Mouse (Mus musculus): Measurements from ENCODE around the gene Ifi35.
"Not testable (repeated sequence)": the region's sequence is repeated elsewhere in the genome, so short reads cannot be mapped to it uniquely, and the experiment has no call there.

Ifi35 gene

DNA sequence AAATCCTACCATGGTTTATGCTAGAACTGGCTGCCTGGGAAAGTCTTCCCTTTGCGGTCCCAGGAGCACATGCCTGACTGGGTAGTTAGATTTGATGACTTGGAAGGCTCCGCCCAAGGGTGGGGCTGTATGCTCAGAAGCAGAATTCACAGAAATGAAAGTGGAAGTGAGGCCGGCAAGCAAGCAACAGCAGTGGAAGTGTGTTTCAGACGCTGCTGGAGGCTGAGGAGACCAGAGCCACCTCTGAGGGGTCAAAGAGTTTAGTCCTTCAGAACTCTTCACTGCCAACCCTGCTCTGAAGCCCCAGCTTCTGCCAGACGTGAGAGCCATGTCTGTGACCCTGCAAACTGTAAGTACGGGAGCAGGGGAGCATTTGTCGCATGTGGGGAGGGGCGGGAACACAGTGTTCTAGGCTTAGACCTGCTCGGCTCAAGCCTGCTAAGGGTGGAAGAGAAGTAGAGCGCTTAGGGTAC is at the start of gene Ifi35:
TSS of gene Ifi35 (plus strand) at position 134 of the 473 bp plus-strand sequence.
- DNase-seq (ENCODE audit: low spot score in 2 of 2), result no peak

DNA sequence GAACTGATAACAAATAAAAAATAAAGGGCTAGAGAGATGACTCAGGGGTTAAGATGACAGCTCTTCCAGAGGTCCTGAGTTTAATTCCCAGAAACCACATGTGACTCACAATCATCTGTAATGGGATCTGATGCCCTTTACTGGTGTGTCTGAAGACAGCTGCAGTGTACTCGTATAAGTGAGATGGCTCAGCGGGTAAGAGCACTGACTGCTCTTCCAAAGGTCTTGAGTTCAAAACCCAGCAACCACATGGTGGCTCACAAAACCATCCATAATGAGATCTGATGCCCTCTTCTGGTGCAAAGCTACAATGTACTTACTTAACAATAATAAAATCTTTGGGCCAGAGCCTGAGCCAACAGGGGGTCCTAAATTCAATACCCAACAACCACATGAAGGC is 32.9 kb upstream of the Ifi35 start:
- no peak for DNase-seq (ENCODE audit: low spot score in 2 of 2)

DNA sequence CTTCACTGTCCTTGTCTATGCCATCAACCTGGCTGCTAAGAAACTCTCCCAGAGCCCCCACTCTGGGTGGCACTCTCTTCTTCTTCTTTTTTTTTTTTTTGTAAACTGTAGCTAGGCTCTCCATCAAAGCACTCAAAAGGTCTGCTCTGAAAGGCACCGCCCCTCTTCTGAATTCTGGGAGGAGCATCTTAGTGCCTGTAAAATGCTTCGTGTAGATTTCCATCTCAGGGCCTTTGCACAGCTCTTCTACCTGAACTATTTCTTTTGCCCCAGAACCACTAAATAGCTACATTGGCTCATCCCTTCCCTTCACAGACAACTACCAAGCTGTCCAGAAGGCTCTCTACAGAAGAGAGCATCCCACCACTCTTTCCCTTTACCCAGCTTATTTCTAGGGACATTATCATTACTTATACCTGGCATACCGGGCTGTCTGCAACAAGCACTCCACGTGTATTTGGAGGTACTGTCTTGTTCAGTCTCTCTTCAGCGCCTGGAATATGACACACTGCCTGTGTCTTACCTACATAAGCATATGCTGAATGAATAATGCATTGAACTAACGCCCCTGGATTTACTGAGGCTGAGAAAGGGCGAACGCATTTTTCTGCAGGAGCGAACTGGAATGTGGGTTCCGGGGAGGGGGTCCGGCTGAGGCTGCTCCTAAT is 31.6 kb upstream of the Ifi35 start:
- no peak for DNase-seq (ENCODE audit: low spot score in 2 of 2)

DNA sequence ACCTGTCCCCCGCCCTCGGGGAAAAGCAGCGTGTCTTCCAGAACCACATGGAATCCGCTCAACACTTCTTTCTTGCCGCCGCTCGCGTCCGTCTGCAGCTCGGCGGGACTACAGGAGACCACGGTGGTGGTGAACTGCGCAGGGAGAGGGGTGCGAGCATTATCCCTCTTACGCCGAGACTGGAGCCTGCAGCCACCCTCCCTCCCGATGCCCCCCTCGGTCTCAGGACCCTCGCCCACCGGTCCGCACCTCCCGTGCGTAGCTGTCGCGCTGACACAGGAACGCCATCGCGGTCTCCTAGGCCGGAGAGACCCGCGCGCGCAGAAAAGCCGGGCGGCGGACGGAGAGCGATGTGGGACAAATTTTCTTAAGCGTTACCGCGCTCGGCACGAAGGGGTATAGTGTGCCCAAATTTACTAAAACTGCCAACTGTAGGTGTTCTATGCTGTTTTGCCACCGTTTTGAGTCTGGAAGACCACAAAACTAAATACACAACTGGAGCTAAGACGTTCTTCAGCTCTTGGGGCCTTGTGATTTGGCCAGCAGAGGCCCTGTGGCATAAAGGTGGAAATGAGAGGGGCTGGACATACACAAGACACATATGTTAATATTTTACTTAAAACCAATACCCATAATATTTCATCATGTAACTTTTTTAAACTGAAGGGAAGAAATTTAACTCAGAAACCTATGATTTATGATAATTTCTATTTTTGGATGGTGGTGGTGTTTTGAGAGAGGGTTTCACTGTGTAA is 30.9 kb upstream of the Ifi35 start, which contains the start of gene Aarsd1:
TSS of gene Aarsd1 (minus strand) at position 515 of the 755 bp plus-strand sequence.
- DNase-seq (ENCODE audit: low spot score in 2 of 2), result peak; percentile 93

DNA sequence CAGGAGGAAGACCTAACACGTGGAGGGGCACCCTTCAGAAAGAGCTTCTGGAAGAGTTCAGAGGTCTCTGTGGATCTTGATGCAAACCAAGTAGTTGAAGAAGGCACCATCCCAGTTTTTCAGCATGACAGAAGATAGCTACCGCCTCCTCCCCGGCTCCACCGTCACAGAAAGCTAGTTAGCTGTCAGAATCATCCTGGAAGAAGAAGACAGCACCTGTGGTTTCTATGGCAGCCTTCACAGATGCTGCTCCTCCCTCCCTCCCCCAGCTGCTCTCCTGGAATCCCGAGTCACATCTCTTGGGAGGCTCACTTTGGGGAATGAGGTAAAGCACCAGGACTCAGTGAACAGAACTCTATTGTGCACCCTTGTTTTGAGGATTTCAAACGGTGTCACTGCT is 29.2 kb upstream of the Ifi35 start:
- peak; percentile 55 to 66 for DNase-seq (ENCODE audit: low spot score in 2 of 2)

DNA sequence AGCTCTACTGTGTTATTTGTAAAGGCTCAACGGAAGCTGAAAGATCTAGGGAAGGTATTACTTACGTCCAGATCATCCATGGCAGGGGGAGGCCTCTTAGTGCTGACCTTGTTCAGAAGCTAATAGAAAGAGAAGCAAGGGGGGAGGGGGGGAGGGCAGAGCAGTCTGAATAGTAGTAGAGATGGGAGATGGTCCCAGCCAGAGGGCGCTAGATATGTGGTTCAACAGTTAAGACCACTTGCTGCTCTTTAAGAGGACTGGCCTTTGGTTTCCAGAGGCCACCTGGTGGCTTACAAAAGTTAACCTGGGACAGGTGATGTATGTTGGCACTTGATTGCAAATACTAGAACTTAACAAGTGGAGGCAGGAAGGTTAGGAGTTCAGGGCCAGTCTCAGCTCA is 28.6 kb upstream of the Ifi35 start:
- DNase-seq (ENCODE audit: low spot score in 2 of 2), result no peak

DNA sequence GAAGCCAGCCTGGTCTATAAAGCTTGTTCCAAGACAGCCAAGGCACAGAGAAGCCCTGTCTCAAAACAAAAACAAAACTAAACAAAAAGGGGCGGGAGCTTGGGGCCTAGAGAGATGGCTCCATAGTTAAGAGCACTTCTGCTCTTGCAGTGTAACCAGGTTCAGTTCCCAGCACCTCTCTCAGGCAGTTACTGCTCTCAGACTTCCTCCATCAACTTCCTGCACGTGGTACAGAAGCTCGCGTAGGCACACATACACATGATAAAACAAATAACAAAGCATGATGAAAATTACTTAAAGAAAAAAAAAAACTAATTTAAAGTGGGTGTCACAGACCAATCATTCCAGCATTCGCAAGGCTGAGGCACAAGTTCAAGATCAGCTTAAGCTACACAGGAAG is 28.1 kb upstream of the Ifi35 start:
- no peak for DNase-seq (ENCODE audit: low spot score in 2 of 2)

DNA sequence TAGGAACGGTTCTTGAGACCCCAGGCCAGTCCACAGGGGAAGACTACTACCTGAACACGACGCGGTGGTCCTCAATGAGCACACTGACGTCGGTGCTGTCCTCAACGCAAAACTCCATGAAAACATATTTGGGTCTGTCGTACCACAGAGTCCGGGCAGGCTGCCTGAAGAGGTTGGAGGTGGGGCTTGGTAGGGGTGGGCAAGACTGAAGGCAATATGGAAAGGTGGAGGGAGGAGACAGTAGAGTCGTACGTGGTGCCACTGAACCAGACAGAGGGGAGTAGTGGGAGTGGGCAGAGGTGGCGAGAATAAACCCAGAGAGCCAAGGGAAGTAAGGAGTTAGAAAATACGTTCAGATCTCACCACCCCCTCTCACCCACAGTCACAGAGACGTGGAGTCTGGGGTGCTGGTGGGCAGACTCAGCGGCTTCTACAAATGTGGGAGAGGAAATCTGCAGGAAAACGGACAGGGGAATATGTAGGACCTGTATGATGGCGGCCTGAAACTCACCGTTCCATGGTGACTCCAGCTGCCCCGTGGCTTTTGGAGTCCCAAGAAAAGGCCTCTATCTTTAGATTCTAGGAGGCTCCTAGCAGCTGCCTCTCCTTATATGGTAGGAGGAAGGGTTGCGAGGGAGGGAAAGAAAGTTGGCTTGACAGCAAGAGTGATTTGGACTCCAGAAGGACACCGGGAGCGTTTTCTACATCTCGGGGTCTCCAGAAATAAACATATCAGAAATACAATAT is 23.9 kb upstream of the Ifi35 start, which contains the start of gene Gm27029:
TSS of gene Gm27029 (minus strand) at position 692 of the 747 bp plus-strand sequence.
- DNase-seq (ENCODE audit: low spot score in 2 of 2), result peak; percentile 18 to 63

DNA sequence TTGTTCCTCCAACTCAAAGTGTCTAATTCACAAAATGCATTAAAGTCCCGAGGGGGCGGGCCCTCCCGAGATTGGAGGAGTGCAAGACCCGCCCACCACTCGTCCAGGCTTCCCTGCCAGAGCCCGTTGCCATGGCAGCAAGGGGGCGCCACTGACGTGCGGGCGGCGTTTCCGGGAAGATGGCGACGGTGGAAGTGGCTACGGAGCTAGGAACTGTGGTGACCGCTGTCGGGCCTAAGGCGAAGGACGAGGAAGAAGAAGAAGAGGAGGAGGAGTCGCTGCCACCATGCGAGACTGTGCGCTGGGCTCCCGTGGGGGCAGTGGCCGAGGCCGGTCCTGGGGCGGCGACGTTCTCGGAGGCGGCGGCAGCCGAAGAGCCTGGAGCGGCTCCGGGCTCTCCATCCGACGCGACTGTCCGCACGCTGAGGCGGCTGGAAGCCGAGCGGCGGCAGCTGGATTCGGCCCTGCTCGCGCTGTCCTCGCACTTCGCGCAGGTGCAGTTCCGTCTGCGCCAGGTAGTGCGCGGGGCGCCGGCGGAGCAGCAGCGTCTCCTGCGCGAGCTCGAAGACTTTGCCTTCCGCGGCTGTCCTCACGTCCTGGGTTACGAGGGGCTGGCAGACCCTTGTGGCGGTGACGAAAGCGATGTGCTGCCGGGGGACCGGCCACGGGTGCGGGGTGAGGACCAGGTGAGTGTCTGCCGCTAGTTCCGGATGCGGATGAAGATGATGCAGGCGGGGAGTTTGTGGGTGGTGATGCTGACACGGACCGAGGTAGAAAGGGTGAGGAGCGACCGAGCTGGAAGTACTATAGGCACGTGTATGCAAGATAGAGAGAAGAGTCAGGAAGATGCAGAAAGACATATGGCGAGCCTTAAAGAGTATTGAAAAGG is 23.0 kb upstream of the Ifi35 start, which contains the start of the genes Rundc1 and Ptges3l:
TSS of gene Rundc1 (plus strand) at position 161 of the 889 bp plus-strand sequence.
TSS of gene Ptges3l (minus strand) at position 409 of the 889 bp plus-strand sequence.
- peak; percentile 98 to 99 for DNase-seq (ENCODE audit: low spot score in 2 of 2)

DNA sequence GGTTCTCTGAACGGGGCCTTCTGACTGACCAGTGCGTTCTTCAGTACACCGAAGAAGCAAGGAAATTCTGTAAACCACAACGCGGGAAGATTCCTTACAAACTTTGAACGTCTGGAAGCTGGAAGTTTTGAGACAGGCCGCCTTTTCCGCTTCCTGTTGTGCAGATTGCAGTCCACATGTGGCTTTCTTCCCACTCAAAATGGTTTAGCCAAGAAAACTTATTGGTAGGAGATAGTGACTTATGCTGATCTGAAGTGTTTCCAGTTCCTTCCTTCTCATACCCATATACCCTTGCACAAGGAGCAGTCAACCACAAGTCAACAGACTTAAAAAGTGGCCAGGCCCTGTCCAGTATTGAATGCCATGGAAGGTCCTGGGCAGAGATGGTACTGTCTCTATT is 22.0 kb upstream of the Ifi35 start:
- no peak for DNase-seq (ENCODE audit: low spot score in 2 of 2)

DNA sequence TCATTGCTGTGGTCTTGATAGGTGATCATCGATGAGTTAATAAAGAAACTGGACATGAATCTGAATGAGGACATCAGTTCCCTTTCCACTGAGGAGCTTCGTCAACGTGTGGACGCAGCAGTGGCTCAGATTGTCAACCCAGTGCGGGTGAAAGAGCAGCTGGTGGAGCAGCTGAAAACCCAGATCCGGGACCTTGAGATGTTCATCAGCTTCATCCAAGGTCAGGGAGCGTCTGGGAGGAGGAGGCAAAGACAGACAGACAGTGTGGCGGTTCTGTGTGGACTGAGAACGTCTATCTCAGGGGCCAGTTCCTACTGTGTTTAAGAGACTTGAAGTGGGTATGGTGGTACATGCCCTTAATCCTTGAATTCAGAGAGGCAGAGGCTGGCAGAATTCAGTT is 16.9 kb upstream of the Ifi35 start:
- DNase-seq (ENCODE audit: low spot score in 2 of 2), result no peak

DNA sequence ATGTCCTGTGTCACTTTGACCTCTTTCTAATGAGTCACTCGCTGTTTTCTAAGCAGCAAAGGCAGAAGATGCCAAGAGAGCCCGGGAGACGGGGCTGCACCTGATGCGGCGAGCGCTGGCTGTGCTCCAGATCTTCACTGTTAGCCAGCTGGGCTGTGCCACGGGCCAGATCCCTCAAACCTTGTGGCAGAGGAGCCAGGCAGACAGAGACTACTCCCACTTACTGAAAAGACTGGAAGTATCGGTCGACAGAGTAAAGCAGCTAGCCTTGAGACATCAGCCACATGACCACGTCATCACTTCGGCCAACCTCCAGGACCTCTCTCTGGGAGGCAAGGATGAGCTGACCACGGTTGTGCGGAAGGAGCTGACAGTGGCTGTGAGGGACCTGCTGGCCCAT is 14.8 kb upstream of the Ifi35 start:
- DNase-seq (ENCODE audit: low spot score in 2 of 2), result no peak

DNA sequence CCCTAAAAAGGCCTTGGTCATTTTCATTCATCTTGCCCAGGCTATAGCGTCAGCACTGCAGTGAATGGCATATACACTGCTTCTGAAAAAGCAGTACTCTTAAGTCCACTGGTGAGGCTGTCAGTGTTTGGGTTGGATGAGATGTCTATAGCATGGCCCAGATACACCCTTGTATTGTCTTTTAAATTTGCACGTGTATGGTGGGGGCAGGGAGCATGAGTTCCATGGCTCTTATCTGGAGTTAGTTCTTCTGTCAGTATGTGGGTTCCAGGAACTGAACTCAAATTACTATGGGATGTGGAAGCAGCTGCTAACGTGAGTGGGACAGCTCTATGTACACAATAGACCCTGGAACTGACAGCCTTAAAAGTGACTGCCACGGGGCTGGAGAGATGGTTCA is 12.4 kb upstream of the Ifi35 start:
- DNase-seq (ENCODE audit: low spot score in 2 of 2), result no peak

DNA sequence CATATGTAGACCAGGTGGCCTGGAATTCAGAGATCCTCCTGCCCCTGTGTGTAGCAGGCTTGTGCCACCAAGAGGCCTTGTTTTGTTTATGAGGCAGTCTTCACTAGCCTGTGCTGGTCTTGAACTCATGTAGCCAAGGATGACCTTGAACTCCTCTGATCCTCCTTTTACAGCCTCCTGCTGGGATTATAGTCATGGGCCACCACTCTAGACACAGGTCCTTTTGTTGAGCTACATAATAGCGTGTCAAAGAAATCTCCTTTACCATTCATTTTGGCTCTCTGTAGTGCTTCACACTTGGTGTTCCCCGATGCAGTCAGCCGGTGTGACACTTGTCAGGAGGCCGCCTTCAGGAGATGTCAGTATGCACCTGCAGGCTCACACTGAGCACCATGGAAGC is 11.3 kb upstream of the Ifi35 start:
- no peak for DNase-seq (ENCODE audit: low spot score in 2 of 2)

DNA sequence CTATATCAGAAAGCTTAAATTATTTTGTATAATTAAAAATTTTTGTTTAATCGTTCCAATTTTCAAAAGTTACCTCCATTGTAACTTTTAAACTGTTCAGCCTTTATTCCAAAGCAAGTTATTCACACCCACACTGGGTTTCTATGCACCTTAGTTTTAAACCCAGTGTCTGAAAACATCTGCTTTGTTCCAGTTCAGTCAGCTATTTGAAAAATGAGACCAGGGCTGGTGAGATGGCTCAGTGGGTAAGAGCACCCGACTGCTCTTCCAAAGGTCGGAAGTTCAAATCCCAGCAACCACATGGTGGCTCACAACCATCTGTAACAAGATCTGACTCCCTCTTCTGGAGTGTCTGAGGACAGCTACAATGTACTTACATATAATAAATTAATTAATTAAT is 10.2 kb upstream of the Ifi35 start:
- DNase-seq (ENCODE audit: low spot score in 2 of 2), result not testable (repeated sequence)

DNA sequence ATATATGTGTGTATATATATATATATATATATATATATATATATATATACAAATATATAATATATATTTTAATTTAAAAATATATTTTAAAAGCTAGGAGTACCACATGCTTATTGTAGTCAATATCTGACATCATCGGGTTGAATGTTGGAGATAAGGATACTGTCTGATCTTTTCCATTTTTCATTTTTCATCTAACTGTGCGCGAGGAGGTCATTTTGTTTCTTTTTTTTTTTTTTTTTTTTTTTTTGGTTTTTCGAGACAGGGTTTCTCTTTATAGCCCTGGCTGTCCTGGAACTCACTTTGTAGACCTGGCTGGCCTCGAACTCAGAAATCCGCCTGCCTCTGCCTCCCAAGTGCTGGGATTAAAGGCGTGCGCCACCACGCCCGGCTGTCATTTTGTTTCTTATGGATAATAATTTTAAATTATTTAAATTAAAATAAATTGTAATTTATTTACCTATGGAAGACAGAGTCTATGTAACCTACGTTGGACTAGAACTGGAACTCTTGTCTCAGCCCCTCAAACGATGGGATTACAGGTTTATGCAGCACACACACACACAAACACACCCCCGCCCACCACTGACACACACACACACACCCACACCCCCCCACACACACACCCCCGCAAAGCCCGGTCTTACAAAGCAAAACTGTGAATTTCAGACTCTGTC is 6.6 kb upstream of the Ifi35 start:
- not testable (repeated sequence) for DNase-seq (ENCODE audit: low spot score in 2 of 2)

DNA sequence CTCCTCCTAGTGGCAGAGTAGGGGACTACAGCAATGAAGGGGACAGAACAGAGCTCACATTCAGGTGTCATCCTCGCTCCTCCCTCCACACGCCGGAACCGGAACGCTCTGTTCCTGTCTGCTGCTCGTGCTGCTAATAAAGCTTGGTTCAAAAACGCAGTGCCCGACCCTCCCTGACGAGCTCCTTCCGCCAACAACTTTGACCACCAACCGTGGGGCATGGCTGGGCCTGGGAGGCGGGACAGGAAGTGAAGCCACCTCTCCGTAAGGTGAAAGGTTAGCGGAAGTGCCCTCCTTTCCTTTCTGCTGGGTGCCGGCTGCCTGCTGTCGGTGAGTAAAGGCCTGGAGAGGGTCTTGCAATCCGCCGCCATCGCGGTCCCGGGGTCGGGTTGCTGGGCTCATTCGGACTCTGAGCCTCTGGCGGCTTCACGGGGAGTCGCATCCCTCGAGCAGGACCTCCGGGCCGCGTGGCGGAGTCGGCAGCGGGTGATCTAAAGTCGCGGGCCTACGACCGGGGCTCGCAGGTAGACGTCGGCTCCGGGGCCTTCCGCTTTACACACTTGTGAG is 6.0 kb upstream of the Ifi35 start, which contains the start of gene Rpl27:
TSS of gene Rpl27 (plus strand) at position 172 of the 567 bp plus-strand sequence.
- DNase-seq (ENCODE audit: low spot score in 2 of 2), result peak; percentile 95 to 98

DNA sequence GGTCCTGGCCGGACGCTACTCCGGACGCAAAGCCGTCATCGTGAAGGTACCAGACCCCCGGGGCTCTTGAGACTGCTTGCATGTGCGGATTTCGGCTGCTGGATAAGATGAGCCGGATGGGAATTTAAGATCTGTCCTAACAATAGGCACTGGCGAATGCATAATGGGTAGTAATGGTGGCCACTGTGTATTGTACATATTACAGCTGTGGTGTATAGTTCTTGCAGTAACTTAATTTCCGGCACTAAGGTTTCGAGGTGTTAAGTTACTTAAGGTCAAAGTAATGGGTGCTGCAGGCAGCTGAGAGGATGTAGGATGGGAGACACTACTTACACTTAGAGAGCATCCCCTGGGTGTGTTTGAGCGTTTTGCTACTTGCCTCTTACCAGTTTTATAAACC is 5.4 kb upstream of the Ifi35 start:
- no peak for DNase-seq (ENCODE audit: low spot score in 2 of 2)

DNA sequence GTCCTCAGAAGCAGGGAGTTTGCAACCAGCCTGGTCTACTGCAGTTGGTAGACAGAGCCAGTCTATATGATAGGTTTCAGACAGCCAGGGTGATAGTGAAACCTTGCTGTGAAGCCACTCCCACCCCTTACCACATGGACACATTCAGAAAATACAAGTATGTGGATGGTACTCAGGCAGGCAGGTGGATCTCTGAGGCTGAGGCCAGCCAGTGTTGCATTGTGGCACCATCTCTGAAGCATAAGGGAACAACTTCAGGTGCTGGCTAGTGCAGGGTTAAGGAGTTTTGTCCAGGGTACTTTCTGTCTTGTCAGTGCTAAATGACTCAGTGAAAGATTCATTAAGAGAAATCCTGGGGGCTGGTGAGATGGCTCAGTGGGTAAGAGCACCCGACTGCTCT is 1.9 kb upstream of the Ifi35 start:
- no peak for DNase-seq (ENCODE audit: low spot score in 2 of 2)

DNA sequence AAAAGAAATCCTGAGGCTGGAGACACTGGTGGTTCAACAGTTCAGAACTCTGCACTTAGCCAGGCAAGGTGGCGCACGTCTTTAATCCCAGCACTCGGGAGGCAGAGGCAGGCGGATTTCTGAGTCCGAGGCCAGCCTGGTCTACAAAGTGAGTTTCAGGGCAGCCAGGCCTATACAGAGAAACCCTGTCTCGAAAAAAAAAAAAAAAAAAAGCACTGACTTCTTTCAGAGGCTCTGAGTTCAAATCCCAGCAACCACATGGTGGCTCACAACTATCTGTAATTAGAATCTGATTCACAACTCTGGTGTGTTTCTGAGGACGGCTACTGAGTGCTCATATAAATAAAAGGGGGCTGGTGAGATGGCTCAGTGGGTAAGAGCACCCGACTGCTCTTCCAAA is 1.3 kb upstream of the Ifi35 start:
- DNase-seq (ENCODE audit: low spot score in 2 of 2), result not testable (repeated sequence)
